ENCODE assay signal across 11 mouse cellular contexts in the genomic region with DNA sequence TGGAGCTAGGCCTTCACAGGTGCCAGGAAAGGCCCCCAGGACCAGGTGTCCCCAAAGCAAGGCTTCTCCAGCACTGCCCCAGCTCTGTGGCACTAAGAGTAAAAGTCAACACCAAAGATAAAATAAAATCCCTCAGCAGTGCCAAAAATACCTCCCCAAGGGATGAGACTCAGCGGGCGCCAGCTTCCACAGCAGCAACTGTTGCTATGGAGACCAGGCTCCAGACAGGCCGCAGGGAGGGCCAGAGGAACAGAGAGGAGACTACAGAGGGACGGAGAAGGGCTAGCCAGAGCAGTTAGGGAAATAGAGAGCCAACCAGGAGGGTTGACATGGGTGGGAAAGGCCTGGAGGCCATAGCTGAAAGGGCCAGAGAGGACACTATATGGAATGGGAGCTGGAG. TPM values are rescaled to one million over a fixed set of nuclear protein-coding genes. Genes with fewer than 3 reads are reported as not detected.
A peak's percentile ranks its signal among the peaks of the same experiment; 100 is the strongest.
DNase-seq lines count a peak whose midpoint lies in the region; ATAC-seq and TF ChIP-seq lines count a peak whose summit lies in the region.
"Had no signal": no experiment of that assay in that cellular context is flagged by ENCODE, and none has a peak within 500 bp of the region (broad histone marks: within the 10 kb centered on the region; RNA-seq: fewer than 3 reads in every experiment).

No protein-coding gene starts in this region.

- no peaks in the 10 kb centered on the region for H3K27me3 ChIP-seq in neural tube, embryonic 11.5 days (ENCODE audit: control insufficient read depth, insufficient read depth, low read length)
- H3K27me3 ChIP-seq in forebrain, embryonic 16.5 days (replicated peaks; ENCODE audit: control insufficient read depth, insufficient read depth, low read length): no peaks in the 10 kb centered on the region
- no peaks in the 10 kb centered on the region for H3K27me3 ChIP-seq in midbrain, embryonic 14.5 days (ENCODE audit: control insufficient read depth, insufficient read depth, low read length)
- H3K27me3 ChIP-seq: embryonic facial prominence, embryonic 15.5 days; limb, embryonic 13.5 days had no signal

- intact Hi-C loops in heart, postnatal 25 days (cut with DNase I): no loop called here

- no peaks in the 10 kb centered on the region for H3K9me3 ChIP-seq in neural tube, embryonic 11.5 days (ENCODE audit: control insufficient read depth, low read length)
- H3K9me3 ChIP-seq in forebrain, embryonic 16.5 days (ENCODE audit: control insufficient read depth, low read length): no peaks in the 10 kb centered on the region
- no peaks in the 10 kb centered on the region for H3K9me3 ChIP-seq in midbrain, embryonic 14.5 days (ENCODE audit: control insufficient read depth, low read length)
- H3K9me3 ChIP-seq: embryonic facial prominence, embryonic 15.5 days; limb, embryonic 13.5 days had no signal

- no peak overlapping the region for H3K27ac ChIP-seq in neural tube, embryonic 11.5 days (ENCODE audit: low read depth, low read length)
- H3K27ac ChIP-seq in forebrain, embryonic 16.5 days (ENCODE audit: low read length): no peak overlapping the region
- H3K27ac ChIP-seq in midbrain, embryonic 14.5 days (replicated peaks; ENCODE audit: low read depth, low read length): peak overlapping the region; percentile 55
- H3K27ac ChIP-seq: embryonic facial prominence, embryonic 15.5 days; limb, embryonic 13.5 days had no signal

- no peak overlapping the region for H3K9ac ChIP-seq in neural tube, embryonic 11.5 days (ENCODE audit: low read length)
- no peak overlapping the region for H3K9ac ChIP-seq in forebrain, embryonic 16.5 days (replicated peaks; ENCODE audit: low read depth, low read length)
- H3K9ac ChIP-seq in midbrain, embryonic 14.5 days (replicated peaks; ENCODE audit: low read length): no peak overlapping the region
- H3K9ac ChIP-seq: embryonic facial prominence, embryonic 15.5 days; limb, embryonic 13.5 days had no signal

- TF ChIP-seq POLR2A in lung, adult 2 months (IDR thresholded peaks at IDR 0.05; ENCODE audit: borderline replicate concordance, extremely low read depth, low read depth, low read length): no peak

- peak; percentile 53 for DNase-seq in neural tube, embryonic 11.5 days (ENCODE audit: low spot score)
- no peak for DNase-seq in neural tube, embryonic 10.5 days (ENCODE audit: extremely low spot score, low spot score)
- DNase-seq in heart, postnatal 25 days (ENCODE audit: low spot score): peak; percentile 44
- DNase-seq in midbrain, embryonic 14.5 days: peak; percentile 79
- no peak for DNase-seq in spleen, postnatal 14 days (ENCODE audit: low spot score in 2 of 2)
- no peak for DNase-seq in lung, adult 2 months

- H3K4me3 ChIP-seq in neural tube, embryonic 11.5 days (ENCODE audit: low read depth, low read length): no peak overlapping the region
- no peak overlapping the region for H3K4me3 ChIP-seq in forebrain, embryonic 16.5 days (replicated peaks; ENCODE audit: low read length)
- H3K4me3 ChIP-seq in midbrain, embryonic 14.5 days (replicated peaks; ENCODE audit: low read depth, low read length): no peak overlapping the region
- H3K4me3 ChIP-seq in lung, adult 2 months (replicated peaks; ENCODE audit: extremely low read depth, low read depth, low read length): no peak overlapping the region
- H3K4me3 ChIP-seq: embryonic facial prominence, embryonic 15.5 days; limb, embryonic 13.5 days had no signal

- 0 out of 2 replicates have a peak, but pooled peaks have one; percentile 50 for ATAC-seq in neural tube, embryonic 11.5 days (ENCODE audit: insufficient read depth, low FRiP score, low TSS enrichment)
- peak; percentile 45; the same call in 1 of the 2 replicates for ATAC-seq in forebrain, embryonic 16.5 days
- no peak for ATAC-seq in midbrain, embryonic 14.5 days (ENCODE audit: low FRiP score, low TSS enrichment)
- ATAC-seq in monocyte, adult 5-6 weeks (replicated peaks; ENCODE audit: insufficient number of reproducible peaks, low FRiP score, low TSS enrichment, poor library complexity, severe bottlenecking): no peak
- ATAC-seq: Patski had no signal

- H3K4me2 ChIP-seq in neural tube, embryonic 11.5 days (ENCODE audit: low read depth): no peak overlapping the region
- H3K4me2 ChIP-seq in forebrain, embryonic 16.5 days (ENCODE audit: low read length): no peak overlapping the region
- peak overlapping the region; percentile 11; the same call in 1 of the 2 replicates for H3K4me2 ChIP-seq in midbrain, embryonic 14.5 days (ENCODE audit: low read length)
- H3K4me2 ChIP-seq: embryonic facial prominence, embryonic 15.5 days; limb, embryonic 13.5 days had no signal

- no peaks in the 10 kb centered on the region for H3K36me3 ChIP-seq in neural tube, embryonic 11.5 days (ENCODE audit: control insufficient read depth, insufficient read depth, low read length)
- no peaks in the 10 kb centered on the region for H3K36me3 ChIP-seq in forebrain, embryonic 16.5 days (ENCODE audit: control insufficient read depth, insufficient read depth)
- no peaks in the 10 kb centered on the region for H3K36me3 ChIP-seq in midbrain, embryonic 14.5 days (ENCODE audit: control insufficient read depth, insufficient read depth, low read length)
- H3K36me3 ChIP-seq: embryonic facial prominence, embryonic 15.5 days; limb, embryonic 13.5 days had no signal

- 11% methylated on average over 4 of the region's 4 CpGs for WGBS in neural tube, embryonic 11.5 days
- WGBS in forebrain, embryonic 16.5 days: 7% methylated on average over 4 of the region's 4 CpGs
- 2% methylated on average over 4 of the region's 4 CpGs for WGBS in midbrain, embryonic 14.5 days
- 52% methylated on average over 4 of the region's 4 CpGs for WGBS in lung, adult 2 months

- no peak for TF ChIP-seq CTCF in lung, adult 2 months (IDR thresholded peaks at IDR 0.05; ENCODE audit: insufficient read depth, low read length)

- peaks cover 24% of the 10 kb centered on the region for H3K4me1 ChIP-seq in neural tube, embryonic 11.5 days (ENCODE audit: control insufficient read depth, insufficient read depth, low read length)
- H3K4me1 ChIP-seq in forebrain, embryonic 16.5 days (replicated peaks; ENCODE audit: control insufficient read depth, insufficient read depth, low read length): peaks cover 60% of the 10 kb centered on the region
- H3K4me1 ChIP-seq in midbrain, embryonic 14.5 days (ENCODE audit: control insufficient read depth, insufficient read depth, low read length): peaks cover 65% of the 10 kb centered on the region
- no peaks in the 10 kb centered on the region for H3K4me1 ChIP-seq in lung, adult 2 months (ENCODE audit: control insufficient read depth, insufficient read depth, low read length)

RNA-seq across cellular contexts. Expression of a gene that starts 18.0 kb away (rescaled TPM):
- 9.5 and 10.7 TPM in 2 replicates for polyA plus RNA-seq in neural tube, embryonic 11.5 days (2014; fragmentation: Nextera tagmentation; extraction: Ambion mirVana)
- polyA plus RNA-seq in forebrain, embryonic 16.5 days (2015; fragmentation: Nextera tagmentation; extraction: Ambion mirVana): 16.0 and 21.3 TPM in 2 replicates
- 10 to 100 TPM; 71.4 to 78.2 TPM for total RNA-seq in heart, postnatal 25 days (2021)
- 27.1 and 29.0 TPM in 2 replicates for polyA plus RNA-seq in midbrain, embryonic 14.5 days (2014; fragmentation: Nextera tagmentation; extraction: Ambion mirVana)
- polyA plus RNA-seq in lung, adult 2 months (2012; rRNA removed): 1.5 and 4.2 TPM in 2 replicates
- not detected in 3 replicates for total RNA-seq in monocyte, adult 5-6 weeks (2017)

RNA-seq across cellular contexts. Expression of a gene that starts 57.4 kb away (rescaled TPM):
- polyA plus RNA-seq in neural tube, embryonic 11.5 days (2014; fragmentation: Nextera tagmentation; extraction: Ambion mirVana): 20.4 TPM in 2 replicates
- polyA plus RNA-seq in forebrain, embryonic 16.5 days (2015; fragmentation: Nextera tagmentation; extraction: Ambion mirVana): 21.3 and 23.1 TPM in 2 replicates
- 100 to 1,000 TPM; 101 to 109 TPM for total RNA-seq in heart, postnatal 25 days (2021)
- polyA plus RNA-seq in midbrain, embryonic 14.5 days (2014; fragmentation: Nextera tagmentation; extraction: Ambion mirVana): 15.3 and 22.0 TPM in 2 replicates
- polyA plus RNA-seq in lung, adult 2 months (2012; rRNA removed): 161 and 222 TPM in 2 replicates
- total RNA-seq in monocyte, adult 5-6 weeks (2017): 24.6 to 59.1 TPM (median 55.8 TPM) in 3 replicates

Comparison
In these comparisons a context has a peak if more than half of its experiments do, and no peak if none do; other contexts are left out.
1. DNase-seq: peak in neural tube, embryonic 11.5 days (single experiment), heart, postnatal 25 days (single experiment) and midbrain, embryonic 14.5 days (single experiment); none in neural tube, embryonic 10.5 days (single experiment), spleen, postnatal 14 days (0 of 2) and lung, adult 2 months (single experiment).
2. ATAC-seq: peak in neural tube, embryonic 11.5 days (single experiment) and forebrain, embryonic 16.5 days (single experiment); none in midbrain, embryonic 14.5 days (single experiment) and monocyte, adult 5-6 weeks (single experiment).